Mouse (Mus musculus) lung, postnatal 10 days (tissue): Measurements from ENCODE around the gene Uap1l1.

Source experiments
- DNase-seq: peaks from one replicate; pipeline ENCODE4 v3.0.0; 2021

The Uap1l1 gene

GRCm38 (mm10) chr2:25310969-25311368, 54.5 kb downstream of the Uap1l1 start:
- DNase-seq: no peak

- no peak for DNase-seq
These were observed 55.3 kb downstream of the Uap1l1 start for GRCm38 (mm10) chr2:25310180-25310579.
